Mouse (Mus musculus): Measurements from ENCODE around the gene Ackr4.

Ackr4 gene

DNA sequence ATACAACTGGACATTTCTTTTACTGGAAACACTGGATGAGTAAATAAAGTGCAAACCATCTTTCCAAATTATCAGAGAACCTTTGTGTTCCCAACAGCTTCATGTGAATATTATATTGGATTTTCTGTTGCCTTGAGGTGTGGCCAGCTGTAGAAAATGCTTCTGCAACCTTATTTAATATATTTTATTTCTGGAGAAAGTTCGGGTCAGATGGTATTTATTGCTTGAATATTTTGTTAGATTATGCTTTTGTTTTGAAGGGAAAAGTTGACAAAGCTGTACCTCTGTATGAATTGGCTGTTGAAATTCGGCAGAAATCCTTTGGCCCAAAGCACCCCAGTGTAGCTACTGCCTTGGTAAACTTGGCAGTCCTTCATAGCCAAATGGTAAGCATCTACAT, 86.4 kb downstream of the Ackr4 start, which contains the start of gene Gm28305:
Gene Gm28305 (plus strand): TSS at position 301 of the 400 bp plus-strand sequence.
- no peak for DNase-seq (ENCODE audit: low spot score)

DNA sequence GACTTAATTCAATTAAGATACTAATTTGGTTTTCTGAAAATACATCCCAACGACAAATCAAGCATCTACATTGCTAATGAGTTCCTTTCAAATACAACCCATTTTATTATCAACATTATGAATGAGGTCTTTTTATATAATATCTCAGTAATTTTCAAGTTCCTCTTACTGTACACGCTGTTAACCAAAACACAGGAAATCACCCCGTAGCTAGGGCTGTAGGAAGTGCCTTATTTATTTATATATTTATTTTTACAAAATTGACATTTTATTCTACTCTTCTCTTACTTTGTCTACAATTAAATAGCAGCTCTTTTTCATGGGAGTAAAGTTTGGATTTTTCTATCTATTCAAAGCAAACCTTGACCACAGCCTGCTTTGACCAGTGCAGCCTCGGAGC, 87.0 kb downstream of the Ackr4 start:
- DNase-seq (ENCODE audit: low spot score): no peak

DNA sequence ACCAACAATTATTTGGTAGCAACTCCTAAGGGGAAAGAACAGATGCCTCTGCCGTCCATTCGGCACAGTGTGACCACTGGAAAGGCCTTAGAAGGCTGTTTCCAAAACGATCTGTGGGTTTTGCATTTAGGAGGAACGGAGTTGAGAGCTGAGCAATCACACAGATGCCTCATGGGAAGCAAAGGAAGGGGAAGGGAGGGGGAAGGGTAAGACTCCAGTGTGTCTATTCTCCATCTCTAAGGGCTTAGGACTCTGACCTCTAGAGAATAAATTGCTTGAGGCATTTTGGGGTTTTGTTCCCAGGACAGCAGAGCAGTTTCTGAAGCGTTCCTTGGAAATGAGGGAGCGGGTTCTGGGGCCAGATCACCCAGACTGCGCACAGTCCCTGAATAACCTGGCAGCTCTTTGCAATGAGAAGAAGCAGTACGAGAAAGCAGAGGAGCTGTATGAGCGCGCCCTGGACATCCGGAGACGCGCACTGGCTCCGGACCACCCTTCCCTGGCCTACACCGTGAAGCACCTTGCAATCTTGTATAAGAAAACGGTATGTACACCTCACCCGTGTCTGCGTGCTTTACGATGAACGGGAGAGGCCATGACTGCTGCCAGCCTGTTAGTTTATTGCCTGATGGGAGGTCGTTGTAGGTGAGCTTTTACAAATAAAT, 87.6 kb downstream of the Ackr4 start:
- no peak for DNase-seq (ENCODE audit: low spot score)

DNA sequence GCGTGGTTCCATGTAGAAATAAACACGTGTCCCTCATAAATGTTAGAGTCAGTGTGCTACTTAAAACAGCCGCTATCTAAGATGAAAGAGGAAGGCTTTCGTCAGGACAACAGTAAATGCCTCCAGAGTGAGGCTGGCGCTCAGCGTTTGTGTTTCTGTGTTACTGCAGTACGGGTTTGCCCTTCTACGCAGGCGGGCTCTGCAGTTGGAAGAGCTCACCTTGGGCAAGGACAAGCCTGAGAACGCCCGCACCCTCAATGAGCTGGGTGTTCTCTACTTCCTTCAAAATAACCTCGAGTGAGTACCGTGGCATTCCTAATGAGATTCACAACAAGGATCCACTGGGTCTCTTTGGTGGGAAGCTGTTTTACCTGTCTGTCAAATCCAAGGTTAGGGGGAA, 88.5 kb downstream of the Ackr4 start:
- no peak for DNase-seq (ENCODE audit: low spot score)

DNA sequence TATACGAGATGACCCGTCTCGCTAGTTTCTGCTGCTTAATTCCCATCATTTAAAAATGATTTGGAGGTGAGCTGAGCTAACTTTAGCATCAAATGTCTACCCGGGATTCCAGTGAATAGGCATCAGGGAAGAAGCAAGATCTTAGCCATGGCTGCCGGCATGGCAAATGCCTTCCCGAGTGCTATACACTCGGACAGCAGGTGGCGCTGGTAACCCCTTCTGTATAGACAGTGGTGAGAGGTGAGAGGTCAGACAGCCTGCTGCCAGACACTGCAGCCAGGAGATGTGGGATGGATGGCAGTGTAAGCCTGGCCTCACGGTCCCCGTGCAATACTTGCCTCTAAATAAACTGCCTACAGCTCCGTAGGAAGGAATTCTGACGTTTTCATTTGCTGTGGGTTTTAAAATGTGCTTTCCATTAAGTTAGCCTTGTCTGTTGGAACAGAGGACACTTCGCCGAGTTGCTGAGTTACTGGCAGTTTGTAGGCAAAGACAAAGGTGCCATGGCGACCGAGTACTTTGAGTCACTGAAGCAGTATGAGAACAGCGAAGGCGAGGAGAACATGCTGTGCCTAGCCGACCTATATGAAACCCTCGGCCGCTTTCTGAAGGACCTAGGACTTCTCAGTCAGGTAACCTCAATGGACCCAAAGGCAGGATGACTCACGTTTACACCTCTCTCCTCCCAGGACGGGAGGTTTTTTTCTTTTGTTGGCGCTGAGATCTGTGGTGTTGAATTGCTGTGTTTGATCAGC, 91.3 kb downstream of the Ackr4 start:
- peak; percentile 79 for DNase-seq (ENCODE audit: low spot score)

DNA sequence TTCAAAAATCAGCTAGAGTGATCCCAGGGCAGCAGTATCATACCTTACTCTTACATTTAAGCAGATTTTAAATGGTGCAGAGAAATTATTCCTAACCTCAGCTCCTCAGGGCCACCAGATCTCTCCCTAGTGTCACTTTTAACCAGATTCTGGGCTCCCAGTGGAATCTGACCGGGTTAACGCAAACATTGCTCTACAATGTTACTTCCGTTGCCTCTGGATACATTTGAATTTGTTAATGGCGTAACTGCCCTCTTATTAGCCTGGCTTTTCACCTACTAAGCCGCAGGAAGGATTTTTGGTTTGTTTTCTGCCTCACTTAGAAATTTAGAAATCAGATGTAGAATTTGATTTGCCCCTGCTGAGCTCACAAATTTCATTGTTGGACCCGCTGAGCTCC, 92.0 kb downstream of the Ackr4 start:
- DNase-seq (ENCODE audit: low spot score): no peak

GRCm38 (mm10) chr9:104034231-104034630, 92.5 kb downstream of the Ackr4 start:
- DNase-seq (ENCODE audit: low spot score): no peak
